ENCODE assay signal across 20 mouse cellular contexts in the genomic region with DNA sequence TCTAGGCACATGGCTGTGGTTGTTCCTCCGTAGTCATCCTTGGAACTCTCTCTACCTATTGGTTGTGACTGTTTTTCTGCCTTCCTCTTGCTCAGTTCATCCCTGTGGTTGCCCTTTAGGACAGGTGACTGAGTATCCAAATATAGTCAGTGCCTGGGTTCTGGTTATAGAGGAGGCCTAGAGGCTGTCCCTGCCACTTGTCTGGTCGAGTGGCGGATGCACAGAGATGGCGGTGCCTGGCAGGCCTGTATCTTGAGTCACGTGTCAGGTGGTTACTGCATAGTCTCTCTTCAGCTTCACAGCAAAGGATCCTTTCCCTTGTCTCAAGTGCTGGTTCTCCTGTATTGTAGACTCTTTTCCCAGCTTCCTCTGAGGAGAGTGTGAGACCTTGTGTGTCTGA. TPM values are rescaled to one million over a fixed set of nuclear protein-coding genes. Genes with fewer than 3 reads are reported as not detected.
DNase-seq lines count a peak whose midpoint lies in the region; ATAC-seq and TF ChIP-seq lines count a peak whose summit lies in the region.
"Had no signal": no experiment of that assay in that cellular context is flagged by ENCODE, and none has a peak within 500 bp of the region (broad histone marks: within the 10 kb centered on the region; RNA-seq: fewer than 3 reads in every experiment).

No protein-coding gene starts in this region.

- TF ChIP-seq CTCF in olfactory bulb, adult 2 months (IDR thresholded peaks at IDR 0.05; ENCODE audit: insufficient read depth, low read depth, low read length), result no peak

- H3K27ac ChIP-seq in heart, embryonic 12.5 days (ENCODE audit: poor library complexity, severe bottlenecking), result peak overlapping the region; percentile 78
- peak overlapping the region; percentile 50 to 59 for H3K27ac ChIP-seq in heart, embryonic 14.5 days (replicated peaks in 1 of 2; ENCODE audit: control insufficient read depth in 1 of 2, insufficient read depth in 1 of 2, low read depth in 2 of 2, low read length in 2 of 2)
- H3K27ac ChIP-seq in heart, embryonic 16.5 days (ENCODE audit: low read length), result no peak overlapping the region
- 0 out of 2 replicates have a peak overlapping the region, but pooled peaks have one; percentile 14 for H3K27ac ChIP-seq in olfactory bulb, adult 2 months (ENCODE audit: insufficient read depth, low read depth, low read length)
- H3K27ac ChIP-seq: embryonic facial prominence, embryonic 10.5 days; embryonic facial prominence, embryonic 12.5 days; forebrain, embryonic 13.5 days; forebrain, embryonic 15.5 days had no signal

- TF ChIP-seq POLR2A in olfactory bulb, adult 2 months (IDR thresholded peaks at IDR 0.05; ENCODE audit: insufficient read depth, low read depth, low read length), result no peak

- no peak for DNase-seq in heart, adult 9 months (ENCODE audit: low spot score in 2 of 2)
- no peak for DNase-seq in heart, adult 11 months
- no peak for DNase-seq in heart, postnatal 4 days
- DNase-seq in c-Kit-positive CD71-positive TER-119-positive erythroid progenitor cells, embryonic 14.5 days (ENCODE audit: low spot score), result no peak
- DNase-seq: adrenal gland, adult 2 months; adrenal gland, postnatal 10 days; adrenal gland, postnatal 25 days; cerebellum, adult 11-12 months; cerebellum, adult 2 months; cerebellum, adult 9-10 months; cerebellum, postnatal 10 days; cerebellum, postnatal 25 days had no signal

- 48% methylated on average over 5 of the region's 5 CpGs for WGBS in heart, embryonic 12.5 days
- WGBS in heart, embryonic 14.5 days, result 43% methylated on average over 5 of the region's 5 CpGs
- 60% methylated on average over 5 of the region's 5 CpGs for WGBS in heart, embryonic 16.5 days
- 69% methylated on average over 5 of the region's 5 CpGs for WGBS in olfactory bulb, adult 2 months

- no peaks in the 10 kb centered on the region for H3K9me3 ChIP-seq in heart, embryonic 12.5 days (replicated peaks)
- no peaks in the 10 kb centered on the region for H3K9me3 ChIP-seq in heart, embryonic 14.5 days (ENCODE audit: control insufficient read depth, low read length)
- no peaks in the 10 kb centered on the region for H3K9me3 ChIP-seq in heart, embryonic 16.5 days (replicated peaks; ENCODE audit: control insufficient read depth, low read length)
- H3K9me3 ChIP-seq: embryonic facial prominence, embryonic 10.5 days; embryonic facial prominence, embryonic 12.5 days; forebrain, embryonic 13.5 days; forebrain, embryonic 15.5 days had no signal

- no peaks in the 10 kb centered on the region for H3K27me3 ChIP-seq in heart, embryonic 12.5 days (replicated peaks)
- H3K27me3 ChIP-seq in heart, embryonic 14.5 days (ENCODE audit: control insufficient read depth, insufficient read depth, low read length), result no peaks in the 10 kb centered on the region
- H3K27me3 ChIP-seq in heart, embryonic 16.5 days (ENCODE audit: control insufficient read depth, insufficient read depth, low read length), result no peaks in the 10 kb centered on the region
- H3K27me3 ChIP-seq: embryonic facial prominence, embryonic 12.5 days; forebrain, embryonic 13.5 days; forebrain, embryonic 15.5 days had no signal

- peaks cover 72% of the 10 kb centered on the region for H3K4me1 ChIP-seq in heart, embryonic 12.5 days (replicated peaks)
- peaks cover 42 to 61% of the 10 kb centered on the region in 2 experiments for H3K4me1 ChIP-seq in heart, embryonic 14.5 days (ENCODE audit: control insufficient read depth in 2 of 2, insufficient read depth in 2 of 2, low read length in 2 of 2)
- peaks cover 42% of the 10 kb centered on the region for H3K4me1 ChIP-seq in heart, embryonic 16.5 days (ENCODE audit: control insufficient read depth, insufficient read depth, low read length)
- peaks cover 53% of the 10 kb centered on the region for H3K4me1 ChIP-seq in olfactory bulb, adult 2 months (ENCODE audit: control insufficient read depth, insufficient read depth, low read length)

- H3K9ac ChIP-seq in heart, embryonic 12.5 days, result no peak overlapping the region
- H3K9ac ChIP-seq in heart, embryonic 14.5 days (ENCODE audit: low read length), result no peak overlapping the region
- no peak overlapping the region for H3K9ac ChIP-seq in heart, embryonic 16.5 days (ENCODE audit: low read length)
- H3K9ac ChIP-seq: embryonic facial prominence, embryonic 12.5 days; forebrain, embryonic 13.5 days; forebrain, embryonic 15.5 days had no signal

- H3K4me2 ChIP-seq in heart, embryonic 12.5 days, result no peak overlapping the region
- H3K4me2 ChIP-seq in heart, embryonic 14.5 days (ENCODE audit: low read length), result no peak overlapping the region
- H3K4me2 ChIP-seq in heart, embryonic 16.5 days (ENCODE audit: low read depth, low read length), result no peak overlapping the region
- H3K4me2 ChIP-seq: embryonic facial prominence, embryonic 12.5 days; forebrain, embryonic 13.5 days; forebrain, embryonic 15.5 days had no signal

- H3K36me3 ChIP-seq in heart, embryonic 12.5 days, result no peaks in the 10 kb centered on the region
- H3K36me3 ChIP-seq in heart, embryonic 14.5 days (ENCODE audit: control insufficient read depth, insufficient read depth, low read length), result no peaks in the 10 kb centered on the region
- H3K36me3 ChIP-seq in heart, embryonic 16.5 days (ENCODE audit: control insufficient read depth, insufficient read depth), result peaks cover 6% of the 10 kb centered on the region; the same call in 1 of the 2 replicates
- H3K36me3 ChIP-seq: forebrain, embryonic 15.5 days had no signal

- no peak overlapping the region for H3K4me3 ChIP-seq in heart, embryonic 12.5 days
- no peak overlapping the region for H3K4me3 ChIP-seq in heart, embryonic 14.5 days (ENCODE audit: control insufficient read depth in 1 of 2, insufficient read depth in 1 of 2, low read depth in 1 of 2, low read length in 2 of 2)
- no peak overlapping the region for H3K4me3 ChIP-seq in heart, embryonic 16.5 days (ENCODE audit: low read length)
- H3K4me3 ChIP-seq in olfactory bulb, adult 2 months (ENCODE audit: insufficient read depth, low read depth, low read length), result no peak overlapping the region
- H3K4me3 ChIP-seq: embryonic facial prominence, embryonic 10.5 days; embryonic facial prominence, embryonic 12.5 days; forebrain, embryonic 13.5 days; forebrain, embryonic 15.5 days had no signal

- ATAC-seq in heart, embryonic 12.5 days (ENCODE audit: insufficient number of reproducible peaks, low FRiP score), result 0 out of 2 replicates have a peak, but pooled peaks have one; percentile 49
- peak; percentile 47; the same call in 1 of the 2 replicates for ATAC-seq in heart, embryonic 14.5 days (ENCODE audit: insufficient number of reproducible peaks, insufficient read depth, low FRiP score, low read depth)
- peak; percentile 53; the same call in 1 of the 2 replicates for ATAC-seq in heart, embryonic 16.5 days (replicated peaks; ENCODE audit: extremely low read depth, insufficient read depth, low FRiP score)
- ATAC-seq: forebrain, embryonic 13.5 days; forebrain, embryonic 15.5 days had no signal

RNA-seq across cellular contexts. Expression of a gene that starts 22.0 kb away (rescaled TPM):
- polyA plus RNA-seq in heart, embryonic 12.5 days (2016; fragmentation: Nextera tagmentation; extraction: Ambion mirVana), result 139 and 142 TPM in 2 replicates
- polyA plus RNA-seq in heart, embryonic 14.5 days (2014; fragmentation: Nextera tagmentation; extraction: Ambion mirVana), result 44.8 and 48.7 TPM in 2 replicates
- polyA plus RNA-seq in heart, embryonic 16.5 days (2015; fragmentation: Nextera tagmentation; extraction: Ambion mirVana), result 55.1 and 82.6 TPM in 2 replicates
- total RNA-seq in heart, postnatal 4 days (2021), result 100 to 1,000 TPM; 118 TPM
- not detected in 2 replicates for polyA plus RNA-seq in olfactory bulb, adult 2 months (2012; ENCODE audit: insufficient read depth, insufficient read length, low replicate concordance, missing spikeins)
